Mouse (Mus musculus): Measurements from ENCODE around the gene Adgrg1. TPM values are rescaled to one million over a fixed set of nuclear protein-coding genes. Genes with fewer than 3 reads are reported as not detected.

Adgrg1 gene
- polyA plus RNA-seq (2016; fragmentation: Nextera tagmentation; extraction: Ambion mirVana), result 101 and 186 TPM in 2 replicates

DNA sequence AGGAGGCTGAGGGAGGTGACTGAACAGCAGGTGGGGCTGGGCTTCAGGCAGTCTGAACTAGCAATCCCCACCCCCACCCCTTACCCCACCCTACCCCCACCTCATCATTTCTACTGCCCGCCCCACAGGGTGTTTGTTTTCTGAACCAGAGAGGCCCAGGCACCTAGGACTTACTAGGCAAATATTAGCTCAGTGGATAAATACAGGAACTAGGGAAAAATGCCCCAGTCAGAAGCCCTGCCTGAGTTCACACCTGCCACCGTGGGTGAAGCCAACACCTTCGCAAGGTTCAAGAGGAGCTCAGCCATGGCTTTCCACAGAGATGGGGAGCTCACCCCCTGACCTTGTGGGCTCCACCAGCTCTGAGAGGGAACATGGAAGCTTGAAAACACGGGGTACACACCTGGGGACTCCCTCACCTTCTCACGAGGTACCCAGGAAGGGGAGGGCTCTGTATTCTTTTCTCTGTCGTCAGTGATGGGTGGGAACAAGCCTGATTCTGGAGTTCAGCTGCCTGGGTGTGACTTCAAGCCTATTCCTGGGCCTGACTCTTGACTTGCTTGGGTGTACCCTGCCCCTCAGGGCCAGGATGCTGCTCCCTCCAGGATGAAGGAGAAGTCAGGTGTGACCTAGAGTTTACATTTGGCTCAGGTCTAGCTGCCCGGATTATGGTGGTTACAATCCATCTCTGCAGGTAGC lies at the start of gene Adgrg1:
Adgrg1 (plus strand) TSS at position 285 of the 699 bp plus-strand sequence.
- no peak within 1 kb of the TSS for H3K27ac ChIP-seq

DNA sequence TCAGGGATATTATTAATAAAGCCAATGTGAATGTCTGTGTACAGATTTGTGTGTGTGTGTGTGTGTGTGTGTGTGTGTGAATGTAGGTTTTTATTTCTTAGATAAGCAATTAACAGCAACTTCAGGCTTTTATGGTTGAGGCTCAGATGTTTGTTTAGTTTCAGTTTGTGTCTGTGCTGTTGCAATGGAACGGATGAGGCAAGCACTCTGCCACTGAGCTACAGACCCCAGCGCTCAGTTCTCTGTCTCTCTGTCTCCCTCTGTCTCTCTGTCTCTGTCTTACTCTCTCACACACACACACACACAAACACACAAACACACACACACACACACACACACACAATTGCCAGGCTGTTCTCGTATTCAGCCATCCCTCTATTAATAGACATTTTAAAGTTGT lies 46.3 kb upstream of the Adgrg1 start:
- Histone ChIP-seq H3K9me3 (no peaks in the 10 kb centered on the region), H3K27me3 (ENCODE audit: insufficient read depth, poor library complexity, severe bottlenecking) (peaks cover 5% of the 10 kb centered on the region), H3K4me1 (replicated peaks) (0 out of 2 replicates have a peak, but pooled peaks cover 2% of the 10 kb centered on the region), H3K36me3 (no peaks in the 10 kb centered on the region), H3K27ac (no peak overlapping the region), H3K4me3 (no peak overlapping the region)
- 79% methylated on average over 3 of the region's 3 CpGs for WGBS
- no peak for DNase-seq (ENCODE audit: low spot score)

More for the DNA sequence above, at the start of gene Adgrg1:
- Histone ChIP-seq H3K4me3 (no peak within 1 kb of the TSS), H3K36me3 (no peaks in the 10 kb centered on the region), H3K9me3 (no peaks in the 10 kb centered on the region), H3K4me1 (replicated peaks) (peaks cover 28% of the 10 kb centered on the region), H3K27me3 (ENCODE audit: insufficient read depth, poor library complexity, severe bottlenecking) (peaks cover 36% of the 10 kb centered on the region)
- DNase-seq (ENCODE audit: low spot score), result no peak
- 59% methylated on average over 7 of the region's 7 CpGs for WGBS

DNA sequence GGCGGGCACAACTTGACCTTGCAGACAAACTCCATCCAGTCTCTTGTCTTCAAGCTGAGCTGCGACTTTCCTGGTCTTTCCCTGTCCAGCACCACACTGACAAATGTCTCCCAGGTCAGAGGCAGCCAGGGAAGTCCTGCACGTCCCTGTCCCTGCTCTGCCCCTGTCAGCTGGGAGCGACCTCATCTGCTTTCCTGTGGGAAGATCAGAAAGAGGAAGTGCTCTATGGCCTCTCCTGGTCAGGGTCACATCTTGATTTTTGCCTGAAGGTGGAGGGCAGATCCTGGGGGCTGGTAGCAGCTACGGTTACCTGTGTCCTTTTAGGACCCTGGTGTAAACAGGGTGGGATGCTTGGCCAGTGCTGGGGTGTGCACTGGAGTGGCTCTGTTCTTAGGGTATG lies 40.6 kb upstream of the Adgrg1 start:
- H3K27me3 ChIP-seq (ENCODE audit: insufficient read depth, poor library complexity, severe bottlenecking), result no peaks in the 10 kb centered on the region
- 67% methylated on average over 5 of the region's 5 CpGs for WGBS

DNA sequence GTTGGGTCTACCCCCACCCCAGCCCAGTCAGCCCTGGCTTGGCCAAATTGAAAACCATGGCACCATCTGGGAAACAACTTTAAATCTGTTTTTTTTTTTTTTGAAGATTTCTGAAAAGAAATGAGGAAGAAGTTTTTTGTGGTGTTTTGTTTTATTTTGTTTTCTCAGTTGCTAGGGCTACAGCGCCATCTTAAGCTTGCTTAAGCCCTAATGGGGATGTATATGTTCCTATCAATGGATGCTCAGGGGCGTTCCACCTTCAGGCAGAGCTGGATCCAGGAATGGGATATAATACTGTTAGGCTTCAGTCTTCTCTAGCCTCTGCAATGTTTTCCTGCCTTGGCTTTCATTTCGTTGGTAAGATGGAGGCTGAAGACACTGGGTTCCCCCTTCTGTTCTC lies 39.4 kb upstream of the Adgrg1 start:
- WGBS, result 79% methylated on average over 3 of the region's 3 CpGs
- no peak for DNase-seq (ENCODE audit: low spot score)
- no peak overlapping the region for H3K27ac ChIP-seq

More for the DNA sequence above, 40.6 kb upstream of the Adgrg1 start:
- no peaks in the 10 kb centered on the region for H3K4me1 ChIP-seq (replicated peaks)
- DNase-seq (ENCODE audit: low spot score), result no peak
- no peak overlapping the region for H3K27ac ChIP-seq
- no peaks in the 10 kb centered on the region for H3K9me3 ChIP-seq
- H3K4me3 ChIP-seq, result no peak overlapping the region
- no peaks in the 10 kb centered on the region for H3K36me3 ChIP-seq

DNA sequence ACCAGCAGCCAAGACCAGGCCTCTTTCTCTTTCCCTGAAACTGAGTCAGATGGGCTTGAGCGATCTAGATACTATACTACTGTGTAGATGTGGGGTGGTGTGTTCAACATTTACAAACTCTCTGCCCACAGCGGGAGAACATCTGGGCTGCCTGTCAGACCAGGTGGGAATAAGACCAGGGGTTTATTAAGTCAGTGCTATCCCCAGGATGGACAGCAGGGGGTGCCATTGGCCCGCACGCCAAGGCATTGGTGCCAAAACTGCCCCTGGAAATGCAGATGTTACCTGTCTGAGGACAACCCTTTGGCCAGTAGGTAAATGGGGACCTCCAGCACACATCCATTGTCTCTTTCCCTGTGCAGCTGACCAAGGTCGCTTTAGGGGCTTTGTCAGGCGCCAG lies 32.0 kb upstream of the Adgrg1 start:
- Histone ChIP-seq H3K36me3 (no peaks in the 10 kb centered on the region), H3K27me3 (ENCODE audit: insufficient read depth, poor library complexity, severe bottlenecking) (peaks cover 7% of the 10 kb centered on the region; the same call in 1 of the 2 replicates), H3K4me3 (no peak overlapping the region), H3K9me3 (no peaks in the 10 kb centered on the region), H3K27ac (no peak overlapping the region), H3K4me1 (replicated peaks) (peaks cover 19% of the 10 kb centered on the region)
- DNase-seq (ENCODE audit: low spot score), result peak; percentile 74
- whole genome bisulfite sequencing, result 13% methylated on average over 6 of the region's 6 CpGs

More for the DNA sequence above, 39.4 kb upstream of the Adgrg1 start:
- H3K36me3 ChIP-seq, result no peaks in the 10 kb centered on the region
- H3K27me3 ChIP-seq (ENCODE audit: insufficient read depth, poor library complexity, severe bottlenecking), result no peaks in the 10 kb centered on the region
- no peaks in the 10 kb centered on the region for H3K9me3 ChIP-seq
- no peak overlapping the region for H3K4me3 ChIP-seq
- no peaks in the 10 kb centered on the region for H3K4me1 ChIP-seq (replicated peaks)

DNA sequence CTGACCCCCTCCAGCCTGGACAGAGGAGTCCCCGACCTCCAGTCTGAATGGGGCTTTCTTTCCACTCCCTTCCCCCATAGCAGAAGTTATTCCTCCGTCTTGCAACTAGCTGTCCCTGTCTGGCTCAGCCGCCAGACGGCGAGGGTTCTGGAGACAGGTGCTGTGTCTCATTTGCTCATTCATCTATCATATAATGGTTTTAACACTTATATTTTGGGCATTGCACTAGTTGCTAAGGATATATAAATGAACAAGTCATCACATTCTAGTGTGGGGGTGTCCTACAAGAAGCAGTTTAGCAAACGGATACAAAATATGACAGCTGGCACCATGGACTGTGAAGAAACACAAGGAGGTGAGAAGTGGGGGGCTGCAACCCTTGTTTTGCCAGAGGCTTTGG lies 29.4 kb upstream of the Adgrg1 start:
- DNase-seq (ENCODE audit: low spot score), result no peak
- H3K9me3 ChIP-seq, result no peaks in the 10 kb centered on the region
- peaks cover 19% of the 10 kb centered on the region for H3K4me1 ChIP-seq (replicated peaks)
- H3K27me3 ChIP-seq (ENCODE audit: insufficient read depth, poor library complexity, severe bottlenecking), result peaks cover 7% of the 10 kb centered on the region; the same call in 1 of the 2 replicates
- H3K4me3 ChIP-seq, result no peak overlapping the region
- no peaks in the 10 kb centered on the region for H3K36me3 ChIP-seq
- 58% methylated on average over 6 of the region's 6 CpGs for WGBS
- no peak overlapping the region for H3K27ac ChIP-seq

DNA sequence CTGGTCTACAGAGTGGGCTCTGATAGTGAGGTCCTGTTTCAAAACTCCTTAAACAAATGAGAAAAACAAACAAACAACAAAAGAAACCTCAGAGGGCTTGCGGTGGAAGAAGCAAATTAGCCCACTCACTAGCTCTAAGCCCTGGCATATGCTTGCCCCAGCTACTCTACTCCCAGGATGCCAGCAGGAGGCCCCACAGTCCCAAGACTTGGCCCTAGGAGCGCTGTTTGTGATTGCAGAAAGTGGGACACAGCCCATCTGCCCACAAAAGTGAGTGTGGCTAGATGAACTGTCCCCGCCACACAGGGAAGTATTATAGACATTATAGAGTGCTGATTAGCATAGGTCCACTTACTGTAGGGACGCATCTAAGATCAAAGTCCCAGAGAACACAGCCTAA lies 26.1 kb upstream of the Adgrg1 start:
- Histone ChIP-seq H3K4me3 (no peak overlapping the region), H3K27ac (no peak overlapping the region), H3K4me1 (replicated peaks) (peaks cover 19% of the 10 kb centered on the region), H3K27me3 (ENCODE audit: insufficient read depth, poor library complexity, severe bottlenecking) (no peaks in the 10 kb centered on the region), H3K36me3 (no peaks in the 10 kb centered on the region), H3K9me3 (no peaks in the 10 kb centered on the region)
- 77% methylated on average over 4 of the region's 4 CpGs for WGBS
- DNase-seq (ENCODE audit: low spot score), result no peak

DNA sequence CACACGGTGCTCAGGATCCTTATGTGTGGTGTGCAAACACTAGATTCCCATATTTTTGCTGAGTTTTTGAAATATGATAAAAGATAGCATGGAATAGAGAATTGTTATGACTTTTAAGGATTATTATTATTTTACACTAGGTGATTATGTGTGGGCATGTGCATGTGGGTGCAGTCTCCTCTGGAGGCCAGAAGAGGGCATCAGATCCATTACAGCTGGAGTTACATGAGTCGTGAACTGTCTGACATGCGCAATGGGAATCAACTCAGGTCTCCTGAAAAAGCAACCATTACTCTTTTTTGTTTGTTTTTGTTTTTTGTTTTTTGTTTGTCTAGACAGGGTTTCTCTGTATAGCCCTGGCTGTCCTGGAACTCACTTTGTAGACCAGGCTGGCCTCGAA lies 25.5 kb upstream of the Adgrg1 start:
- Histone ChIP-seq H3K4me1 (replicated peaks) (peaks cover 18% of the 10 kb centered on the region), H3K27me3 (ENCODE audit: insufficient read depth, poor library complexity, severe bottlenecking) (no peaks in the 10 kb centered on the region), H3K4me3 (no peak overlapping the region), H3K36me3 (no peaks in the 10 kb centered on the region), H3K27ac (no peak overlapping the region), H3K9me3 (no peaks in the 10 kb centered on the region)
- DNase-seq (ENCODE audit: low spot score), result no peak
- 91% methylated on average over 4 of the region's 4 CpGs for WGBS

DNA sequence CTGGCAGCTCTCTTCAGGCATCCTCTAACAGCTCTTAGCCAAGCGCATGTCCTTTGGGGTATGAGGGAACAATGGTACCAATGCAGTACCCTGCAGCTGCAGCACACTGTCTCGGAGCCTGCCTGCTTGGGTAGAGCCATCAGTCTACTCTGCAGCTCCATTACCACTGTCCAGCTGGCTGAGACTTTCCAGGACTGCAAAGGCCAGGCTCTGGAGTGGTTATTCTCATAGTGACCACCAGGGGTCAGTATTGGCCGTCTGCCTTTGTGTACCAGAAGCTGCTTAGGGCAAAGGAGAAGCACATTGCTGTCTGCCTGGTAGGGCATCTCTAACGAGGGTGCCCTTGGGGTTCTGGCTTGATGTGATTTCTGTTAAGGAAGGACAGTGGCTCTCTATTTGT lies 24.5 kb upstream of the Adgrg1 start:
- H3K27ac ChIP-seq, result no peak overlapping the region
- DNase-seq (ENCODE audit: low spot score), result peak; percentile 83
- 0 out of 2 replicates have a peak, but pooled peaks cover 7% of the 10 kb centered on the region for H3K27me3 ChIP-seq (ENCODE audit: insufficient read depth, poor library complexity, severe bottlenecking)
- H3K36me3 ChIP-seq, result no peaks in the 10 kb centered on the region
- peaks cover 21% of the 10 kb centered on the region for H3K4me1 ChIP-seq (replicated peaks)
- no peak overlapping the region for H3K4me3 ChIP-seq
- WGBS, result 26% methylated on average over 4 of the region's 4 CpGs
- H3K9me3 ChIP-seq, result no peaks in the 10 kb centered on the region

DNA sequence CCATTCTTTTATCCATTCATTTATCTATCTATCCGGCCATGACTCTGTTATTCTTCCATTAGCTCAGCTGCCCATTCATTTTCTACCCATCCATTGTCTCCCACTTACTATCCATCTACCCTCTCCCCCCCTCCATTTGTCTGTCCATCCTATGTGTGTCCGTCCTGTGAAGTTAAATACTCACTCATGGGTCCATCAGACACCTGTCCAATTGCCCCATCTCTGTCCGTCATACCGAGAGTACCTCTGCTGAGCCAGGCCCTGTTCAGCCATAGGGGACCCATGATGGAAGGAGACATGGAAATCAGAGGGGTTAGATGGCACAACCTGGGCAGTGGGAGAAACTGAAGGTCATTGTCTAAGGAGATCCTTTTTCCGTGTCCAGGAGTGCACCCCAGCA lies 24.1 kb upstream of the Adgrg1 start:
- 77% methylated on average over 5 of the region's 5 CpGs for WGBS

DNA sequence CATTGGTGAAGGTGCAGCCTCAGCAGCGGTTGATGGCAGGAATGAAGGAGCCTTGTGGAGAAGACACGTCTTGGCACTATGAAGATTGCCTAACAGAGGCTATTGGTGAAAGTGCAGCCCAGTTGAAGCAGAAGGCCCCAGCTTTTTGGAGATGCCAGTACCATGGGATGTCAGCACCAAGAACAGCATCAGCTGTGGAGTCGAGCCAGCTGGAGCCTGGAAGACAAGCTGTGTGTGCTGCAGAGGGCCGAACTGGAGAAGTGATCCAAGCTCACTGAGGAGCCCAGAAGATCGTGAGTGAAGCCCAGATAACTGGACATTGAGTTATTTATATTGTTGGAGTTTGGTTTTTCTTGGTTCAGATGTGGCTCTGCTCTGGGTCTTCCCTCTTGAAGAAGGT lies 22.5 kb upstream of the Adgrg1 start:
- 0 out of 2 replicates have a peak, but pooled peaks cover 5% of the 10 kb centered on the region for H3K4me1 ChIP-seq (replicated peaks)
- H3K27me3 ChIP-seq (ENCODE audit: insufficient read depth, poor library complexity, severe bottlenecking), result 0 out of 2 replicates have a peak, but pooled peaks cover 7% of the 10 kb centered on the region
- H3K36me3 ChIP-seq, result no peaks in the 10 kb centered on the region
- no peak for DNase-seq (ENCODE audit: low spot score)
- H3K9me3 ChIP-seq, result no peaks in the 10 kb centered on the region
- H3K4me3 ChIP-seq, result no peak overlapping the region
- WGBS, result 79% methylated on average over 5 of the region's 5 CpGs
- no peak overlapping the region for H3K27ac ChIP-seq

More for the DNA sequence above, 24.1 kb upstream of the Adgrg1 start:
- Histone ChIP-seq H3K4me1 (replicated peaks) (peaks cover 19% of the 10 kb centered on the region), H3K27me3 (ENCODE audit: insufficient read depth, poor library complexity, severe bottlenecking) (0 out of 2 replicates have a peak, but pooled peaks cover 7% of the 10 kb centered on the region), H3K27ac (peak overlapping the region; percentile 31; the same call in 1 of the 2 replicates), H3K9me3 (no peaks in the 10 kb centered on the region), H3K4me3 (no peak overlapping the region), H3K36me3 (no peaks in the 10 kb centered on the region)
- no peak for DNase-seq (ENCODE audit: low spot score)

DNA sequence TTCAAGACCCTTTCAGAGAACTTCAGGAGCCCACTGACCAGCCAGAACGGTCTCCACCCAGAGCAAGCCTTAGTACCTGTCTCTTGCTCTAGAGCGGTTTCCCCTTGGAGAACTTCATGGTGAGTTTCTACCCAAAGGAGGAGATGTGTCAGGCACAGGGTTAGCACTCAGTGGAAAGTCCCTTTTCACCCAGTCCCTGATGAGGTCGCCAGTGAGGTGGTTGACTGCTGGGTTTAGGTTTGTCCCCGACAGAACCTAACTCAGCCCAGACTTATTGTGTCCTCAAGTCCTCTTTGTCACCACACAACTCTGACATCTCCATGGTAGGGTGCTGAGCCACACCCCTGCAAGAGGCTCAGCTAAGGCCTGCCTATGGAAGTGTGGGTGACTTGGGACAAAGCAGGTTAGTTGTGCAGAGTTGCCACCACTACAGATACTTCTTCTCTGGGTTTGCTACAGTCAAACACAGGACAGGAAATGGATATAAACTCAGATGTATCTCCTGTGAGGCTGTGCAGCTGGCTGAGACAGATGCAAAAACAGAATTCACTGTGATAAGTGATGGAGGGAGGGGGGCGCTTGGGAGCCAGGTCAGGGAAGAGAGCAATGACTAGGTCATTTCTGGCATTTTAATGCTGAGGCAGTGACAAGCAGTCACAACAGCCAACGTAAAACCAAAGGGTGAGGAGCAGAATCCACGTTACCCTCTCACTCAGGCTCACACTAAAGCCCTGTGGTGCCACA lies 20.8 kb upstream of the Adgrg1 start:
- Histone ChIP-seq H3K9me3 (no peaks in the 10 kb centered on the region), H3K4me3 (no peak overlapping the region), H3K27ac (no peak overlapping the region), H3K36me3 (no peaks in the 10 kb centered on the region), H3K27me3 (ENCODE audit: insufficient read depth, poor library complexity, severe bottlenecking) (0 out of 2 replicates have a peak, but pooled peaks cover 7% of the 10 kb centered on the region), H3K4me1 (replicated peaks) (0 out of 2 replicates have a peak, but pooled peaks cover 5% of the 10 kb centered on the region)
- DNase-seq (ENCODE audit: low spot score), result no peak
- WGBS, result 76% methylated on average over 7 of the region's 7 CpGs

DNA sequence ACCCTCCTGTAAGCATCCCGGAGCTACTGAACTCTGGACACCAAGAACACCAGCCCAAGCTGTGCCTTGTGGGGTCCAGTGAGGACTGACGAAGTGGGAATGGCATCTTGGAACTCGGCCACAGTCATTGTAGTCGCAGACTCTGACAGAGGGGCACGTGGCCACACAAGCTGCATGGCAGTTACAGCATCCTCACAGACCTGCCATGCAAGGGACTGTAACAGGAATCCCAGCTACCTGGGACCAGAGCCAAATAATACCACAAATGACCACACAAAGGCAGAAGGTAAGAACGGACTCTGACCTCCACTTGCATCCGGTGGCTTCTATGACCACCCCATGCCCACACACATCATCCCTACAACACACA lies 20.2 kb upstream of the Adgrg1 start:
- 0 out of 2 replicates have a peak, but pooled peaks cover 5% of the 10 kb centered on the region for H3K4me1 ChIP-seq (replicated peaks)
- 0 out of 2 replicates have a peak, but pooled peaks cover 7% of the 10 kb centered on the region for H3K27me3 ChIP-seq (ENCODE audit: insufficient read depth, poor library complexity, severe bottlenecking)
- H3K36me3 ChIP-seq, result no peaks in the 10 kb centered on the region
- no peak for DNase-seq (ENCODE audit: low spot score)
- no peaks in the 10 kb centered on the region for H3K9me3 ChIP-seq
- H3K4me3 ChIP-seq, result no peak overlapping the region
- no peak overlapping the region for H3K27ac ChIP-seq
- WGBS, result 85% methylated on average over 7 of the region's 7 CpGs

All from hindbrain, embryonic 10.5 days (tissue).